Mouse (Mus musculus) kidney, adult 8-10 months (tissue): ENCODE results near the gene Micu1.

Source experiments
- DNase-seq, 2 experiments: peaks; one replicate each; pipeline ENCODE4 v3.0.0; 2022

Gene Micu1

GRCm38 (mm10) chr10:59780698-59781097 is 78.4 kb downstream of the Micu1 start:
- no peak for DNase-seq

GRCm38 (mm10) chr10:59781205-59781931 is 79.1 kb downstream of the Micu1 start:
- DNase-seq, result no peak

- no peak for DNase-seq
These were observed 82.7 kb downstream of the Micu1 start for GRCm38 (mm10) chr10:59784731-59785685.

GRCm38 (mm10) chr10:59786289-59786688 is 84.0 kb downstream of the Micu1 start:
- DNase-seq, result no peak

GRCm38 (mm10) chr10:59787140-59787800 is 85.0 kb downstream of the Micu1 start:
- no peak for DNase-seq

GRCm38 (mm10) chr10:59787870-59788269 is 85.6 kb downstream of the Micu1 start:
- DNase-seq, result no peak

- DNase-seq, result no peak
These were observed 88.1 kb downstream of the Micu1 start for GRCm38 (mm10) chr10:59790291-59790929.

GRCm38 (mm10) chr10:59791896-59792295 is 89.6 kb downstream of the Micu1 start:
- DNase-seq, result peak; percentile 36 to 48

- DNase-seq, result no peak
These were observed 90.4 kb downstream of the Micu1 start for GRCm38 (mm10) chr10:59792575-59793176.

- no peak for DNase-seq
These were observed 91.2 kb downstream of the Micu1 start for GRCm38 (mm10) chr10:59793454-59793853.

- DNase-seq, result no peak
These were observed 92.8 kb downstream of the Micu1 start for GRCm38 (mm10) chr10:59795085-59795484.

- DNase-seq, result no peak
These were observed 93.6 kb downstream of the Micu1 start for GRCm38 (mm10) chr10:59795902-59796301.

GRCm38 (mm10) chr10:59798371-59798770 is 96.1 kb downstream of the Micu1 start:
- peak; percentile 13 to 30 for DNase-seq

- DNase-seq, result peak in 1 of 2 experiments; percentile 24
These were observed 97.2 kb downstream of the Micu1 start for GRCm38 (mm10) chr10:59799303-59800044.

- DNase-seq, result no peak
These were observed 97.9 kb downstream of the Micu1 start for GRCm38 (mm10) chr10:59800159-59800558.

- no peak for DNase-seq
These were observed 98.7 kb downstream of the Micu1 start for GRCm38 (mm10) chr10:59800826-59801501.

GRCm38 (mm10) chr10:59808677-59809076 is 106.4 kb downstream of the Micu1 start:
- DNase-seq, result no peak

GRCm38 (mm10) chr10:59809991-59810574 is 107.8 kb downstream of the Micu1 start:
- DNase-seq, result no peak

GRCm38 (mm10) chr10:59812939-59813338 is 110.7 kb downstream of the Micu1 start:
- no peak for DNase-seq

GRCm38 (mm10) chr10:59813759-59814158 is 111.5 kb downstream of the Micu1 start:
- no peak for DNase-seq
